Mouse (Mus musculus): ENCODE measurements at regions not wholly inside any gene's neighbourhood (a gene's known extent, or its start where the extent isn't known, plus 50 kb on each side); places are given as distances from the start of the nearest gene placed in this dataset.

- TF ChIP-seq CTCF (conservative IDR thresholded peaks at IDR 0.05; ENCODE audit: low read length), result no peak
- TF ChIP-seq NANOG (IDR thresholded peaks at IDR 0.05; ENCODE audit: borderline replicate concordance, low read length), result no peak
Measured at GRCm38 (mm10) chr13:84644024-84644423, 421.9 kb downstream of the Tmem161b start.
